Mouse (Mus musculus): ENCODE data around the gene Rbm3.

GRCm38 (mm10) chrX:8163076-8163475 lies 17.4 kb upstream of the Rbm3 start:
- no peak for TF ChIP-seq POLR2A (IDR thresholded peaks at IDR 0.05; ENCODE audit: control insufficient read depth, low read depth, low read length)
- TF ChIP-seq CTCF (IDR thresholded peaks at IDR 0.05; ENCODE audit: control insufficient read depth, insufficient read depth, insufficient replicate concordance, low read depth, low read length) = no peak
